Mouse (Mus musculus): Measurements from ENCODE around the gene Rapgefl1. TPM values are rescaled to one million over a fixed set of nuclear protein-coding genes. Genes with fewer than 3 reads are reported as not detected.

The Rapgefl1 gene
- polyA plus RNA-seq, 1 experiment from 2014 or later = 2.5 TPM

DNA sequence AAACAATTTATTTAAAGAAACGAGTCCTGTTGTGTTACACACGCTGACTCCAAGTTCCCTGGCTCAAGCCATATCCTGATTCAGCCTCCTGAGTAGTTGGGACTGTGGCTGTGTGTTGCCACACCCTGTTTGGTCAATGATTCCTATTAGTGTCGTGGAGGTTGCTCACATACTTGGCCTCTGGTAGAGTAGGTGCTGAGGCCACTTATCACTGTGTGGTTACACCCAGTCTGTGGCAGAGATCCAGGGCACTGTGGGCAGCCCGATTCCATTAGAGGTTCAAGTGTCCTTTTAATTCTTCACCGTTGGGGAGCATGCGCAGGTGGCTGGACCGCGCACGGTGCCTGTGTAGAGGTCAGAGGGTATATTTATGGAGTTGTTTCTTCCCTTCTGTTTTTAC, 37.3 kb downstream of the Rapgefl1 start:
- no peaks in the 10 kb centered on the region for H3K9me3 ChIP-seq (ENCODE audit: control insufficient read depth, low read length)
- H3K4me3 ChIP-seq (ENCODE audit: low read depth, low read length) = no peak overlapping the region
- no peaks in the 10 kb centered on the region for H3K36me3 ChIP-seq (ENCODE audit: control insufficient read depth, insufficient read depth, low read length)
- no peak for DNase-seq (ENCODE audit: low spot score)
- H3K27ac ChIP-seq (ENCODE audit: low read depth, low read length) = no peak overlapping the region
- no peaks in the 10 kb centered on the region for H3K4me1 ChIP-seq (replicated peaks; ENCODE audit: control insufficient read depth, insufficient read depth, low read length)
- H3K4me2 ChIP-seq (ENCODE audit: low read depth, low read length, severe bottlenecking) = no peak overlapping the region
- no peaks in the 10 kb centered on the region for H3K27me3 ChIP-seq (ENCODE audit: control insufficient read depth, insufficient read depth, low read length)
- WGBS = 95% methylated on average over 9 of the region's 9 CpGs
- no peak for ATAC-seq (replicated peaks; ENCODE audit: low FRiP score)
- no peak overlapping the region for H3K9ac ChIP-seq (ENCODE audit: low read length)

GRCm38 (mm10) chr11:98877001-98877400, 40.4 kb downstream of the Rapgefl1 start:
- Histone ChIP-seq H3K27ac (ENCODE audit: low read depth, low read length) (no peak overlapping the region), H3K9ac (ENCODE audit: low read length) (no peak overlapping the region), H3K4me1 (replicated peaks; ENCODE audit: control insufficient read depth, insufficient read depth, low read length) (no peaks in the 10 kb centered on the region), H3K4me2 (ENCODE audit: low read depth, low read length, severe bottlenecking) (no peak overlapping the region), H3K36me3 (ENCODE audit: control insufficient read depth, insufficient read depth, low read length) (no peaks in the 10 kb centered on the region), H3K27me3 (ENCODE audit: control insufficient read depth, insufficient read depth, low read length) (no peaks in the 10 kb centered on the region), H3K4me3 (ENCODE audit: low read depth, low read length) (no peak overlapping the region), H3K9me3 (ENCODE audit: control insufficient read depth, low read length) (no peaks in the 10 kb centered on the region)
- ATAC-seq (replicated peaks; ENCODE audit: low FRiP score) (no peak), DNase-seq (ENCODE audit: low spot score) (no peak)
- 80% methylated on average over 9 of the region's 9 CpGs for WGBS

GRCm38 (mm10) chr11:98887703-98888102, 51.1 kb downstream of the Rapgefl1 start:
- DNase-seq (ENCODE audit: low spot score) (no peak), ATAC-seq (replicated peaks; ENCODE audit: low FRiP score) (no peak)
- no peaks in the 10 kb centered on the region for H3K27me3 ChIP-seq (ENCODE audit: control insufficient read depth, insufficient read depth, low read length)
- H3K36me3 ChIP-seq (ENCODE audit: control insufficient read depth, insufficient read depth, low read length) = peaks cover 9% of the 10 kb centered on the region; the same call in 1 of the 2 replicates
- H3K4me2 ChIP-seq (ENCODE audit: low read depth, low read length, severe bottlenecking) = no peak overlapping the region
- H3K4me3 ChIP-seq (ENCODE audit: low read depth, low read length) = no peak overlapping the region
- 94% methylated on average over 3 of the region's 3 CpGs for WGBS
- H3K9ac ChIP-seq (ENCODE audit: low read length) = no peak overlapping the region
- H3K4me1 ChIP-seq (replicated peaks; ENCODE audit: control insufficient read depth, insufficient read depth, low read length) = 0 out of 2 replicates have a peak, but pooled peaks cover 3% of the 10 kb centered on the region
- H3K27ac ChIP-seq (ENCODE audit: low read depth, low read length) = no peak overlapping the region
- no peaks in the 10 kb centered on the region for H3K9me3 ChIP-seq (ENCODE audit: control insufficient read depth, low read length)

DNA sequence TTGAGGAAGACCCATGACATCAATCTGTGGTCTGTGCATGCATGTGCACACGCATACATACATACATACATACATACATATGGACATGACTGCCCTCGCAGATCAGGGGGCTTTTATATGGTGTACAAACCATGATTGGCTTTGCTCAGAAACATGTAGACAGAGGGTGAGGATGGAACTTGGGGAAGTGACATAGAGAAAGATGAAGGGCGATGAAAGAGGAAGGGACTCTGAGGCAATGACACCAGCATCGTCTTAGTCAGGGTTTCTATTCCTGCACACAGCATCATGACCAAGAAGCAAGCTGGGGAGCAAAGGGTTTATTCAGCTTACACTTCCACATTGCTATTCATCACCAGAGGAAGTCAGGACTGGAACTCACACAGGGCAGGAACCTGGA, 52.5 kb downstream of the Rapgefl1 start:
- 96% methylated on average over 4 of the region's 4 CpGs for WGBS

DNA sequence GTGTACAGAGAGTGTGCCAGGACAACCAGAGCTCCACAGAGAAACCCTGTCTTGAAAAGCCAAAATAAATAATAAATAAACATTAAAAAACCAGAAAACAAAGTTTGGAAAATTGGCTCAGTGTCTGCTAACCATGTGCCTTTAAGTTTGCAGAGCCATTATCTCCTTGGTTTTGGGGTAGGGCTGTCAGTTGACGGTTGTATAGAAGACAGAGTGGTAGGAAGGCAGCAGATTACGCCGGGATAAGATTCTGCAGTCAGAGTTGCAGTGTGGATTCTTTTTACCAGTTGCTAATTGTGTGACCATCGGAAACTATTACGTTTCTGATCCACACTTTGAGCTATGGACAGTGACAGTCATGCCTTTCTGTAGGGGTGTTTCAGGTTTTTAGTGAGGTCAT, 53.4 kb downstream of the Rapgefl1 start:
- Histone ChIP-seq H3K4me1 (replicated peaks; ENCODE audit: control insufficient read depth, insufficient read depth, low read length) (0 out of 2 replicates have a peak, but pooled peaks cover 3% of the 10 kb centered on the region), H3K27me3 (ENCODE audit: control insufficient read depth, insufficient read depth, low read length) (no peaks in the 10 kb centered on the region), H3K36me3 (ENCODE audit: control insufficient read depth, insufficient read depth, low read length) (peaks cover 19% of the 10 kb centered on the region), H3K27ac (ENCODE audit: low read depth, low read length) (no peak overlapping the region), H3K9ac (ENCODE audit: low read length) (no peak overlapping the region), H3K9me3 (ENCODE audit: control insufficient read depth, low read length) (no peaks in the 10 kb centered on the region), H3K4me3 (ENCODE audit: low read depth, low read length) (no peak overlapping the region), H3K4me2 (ENCODE audit: low read depth, low read length, severe bottlenecking) (no peak overlapping the region)
- ATAC-seq (replicated peaks; ENCODE audit: low FRiP score) (no peak), DNase-seq (ENCODE audit: low spot score) (no peak)
- 93% methylated on average over 5 of the region's 5 CpGs for WGBS

More for the DNA sequence above, 52.5 kb downstream of the Rapgefl1 start:
- Histone ChIP-seq H3K36me3 (ENCODE audit: control insufficient read depth, insufficient read depth, low read length) (peaks cover 19% of the 10 kb centered on the region), H3K4me3 (ENCODE audit: low read depth, low read length) (no peak overlapping the region), H3K4me2 (ENCODE audit: low read depth, low read length, severe bottlenecking) (no peak overlapping the region), H3K27me3 (ENCODE audit: control insufficient read depth, insufficient read depth, low read length) (no peaks in the 10 kb centered on the region), H3K27ac (ENCODE audit: low read depth, low read length) (no peak overlapping the region), H3K4me1 (replicated peaks; ENCODE audit: control insufficient read depth, insufficient read depth, low read length) (0 out of 2 replicates have a peak, but pooled peaks cover 3% of the 10 kb centered on the region), H3K9ac (ENCODE audit: low read length) (no peak overlapping the region), H3K9me3 (ENCODE audit: control insufficient read depth, low read length) (no peaks in the 10 kb centered on the region)
- ATAC-seq (replicated peaks; ENCODE audit: low FRiP score) (no peak), DNase-seq (ENCODE audit: low spot score) (no peak)

DNA sequence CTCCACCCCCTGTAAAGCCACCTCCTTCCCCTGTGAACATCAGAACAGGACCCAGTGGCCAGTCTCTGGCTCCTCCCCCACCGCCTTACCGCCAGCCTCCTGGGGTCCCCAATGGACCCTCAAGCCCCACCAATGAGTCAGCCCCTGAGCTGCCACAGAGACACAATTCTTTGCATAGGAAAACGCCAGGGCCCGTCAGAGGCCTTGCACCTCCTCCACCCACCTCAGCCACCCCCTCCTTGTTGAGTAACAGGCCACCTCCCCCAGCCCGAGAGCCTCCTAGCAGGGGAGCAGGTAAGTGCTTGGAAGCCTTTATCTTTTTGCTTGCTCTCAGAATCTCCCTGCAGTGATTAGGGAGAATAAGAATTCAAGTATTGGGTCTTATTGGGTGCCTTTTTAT, 55.8 kb downstream of the Rapgefl1 start:
- 0 out of 2 replicates have a peak, but pooled peaks cover 3% of the 10 kb centered on the region for H3K4me1 ChIP-seq (replicated peaks; ENCODE audit: control insufficient read depth, insufficient read depth, low read length)
- no peaks in the 10 kb centered on the region for H3K27me3 ChIP-seq (ENCODE audit: control insufficient read depth, insufficient read depth, low read length)
- 39% methylated on average over 5 of the region's 5 CpGs for WGBS
- no peak overlapping the region for H3K9ac ChIP-seq (ENCODE audit: low read length)
- H3K27ac ChIP-seq (ENCODE audit: low read depth, low read length) = no peak overlapping the region
- H3K4me2 ChIP-seq (ENCODE audit: low read depth, low read length, severe bottlenecking) = no peak overlapping the region
- no peak for DNase-seq (ENCODE audit: low spot score)
- no peaks in the 10 kb centered on the region for H3K9me3 ChIP-seq (ENCODE audit: control insufficient read depth, low read length)
- H3K4me3 ChIP-seq (ENCODE audit: low read depth, low read length) = no peak overlapping the region
- peaks cover 19% of the 10 kb centered on the region for H3K36me3 ChIP-seq (ENCODE audit: control insufficient read depth, insufficient read depth, low read length)
- no peak for ATAC-seq (replicated peaks; ENCODE audit: low FRiP score)

DNA sequence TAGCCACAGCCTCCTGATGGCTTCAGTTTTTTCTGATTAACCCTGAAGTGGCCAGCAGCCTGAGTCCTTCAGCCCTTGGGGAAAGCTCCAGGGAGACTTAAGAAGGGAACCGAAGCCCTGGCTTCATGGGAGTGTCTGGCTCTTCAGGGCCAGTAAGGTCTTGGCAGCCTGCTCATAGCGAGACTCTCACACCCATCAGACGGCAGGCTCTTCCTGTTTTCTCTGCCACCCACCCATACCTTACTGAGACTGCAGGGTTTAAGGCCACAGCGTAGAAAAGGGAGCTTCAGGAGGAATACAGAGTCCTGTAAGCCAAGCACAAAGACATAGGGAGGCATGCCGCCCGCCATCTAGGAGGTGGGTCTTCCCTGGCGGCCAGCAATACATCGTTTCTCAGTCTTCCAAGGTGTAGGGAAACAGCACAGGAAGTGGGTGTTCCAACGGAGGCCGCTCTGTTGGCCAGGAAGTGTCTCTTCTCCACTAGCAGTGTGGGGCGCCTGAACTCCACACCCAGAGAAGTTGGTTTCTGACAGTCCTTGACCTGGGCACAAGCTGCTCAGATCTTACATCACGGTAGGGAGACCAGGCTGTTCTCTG, 64.0 kb downstream of the Rapgefl1 start:
- 89% methylated on average over 12 of the region's 12 CpGs for whole genome bisulfite sequencing
- Histone ChIP-seq H3K9me3 (ENCODE audit: control insufficient read depth, low read length) (no peaks in the 10 kb centered on the region), H3K4me1 (replicated peaks; ENCODE audit: control insufficient read depth, insufficient read depth, low read length) (peaks cover 16% of the 10 kb centered on the region), H3K36me3 (ENCODE audit: control insufficient read depth, insufficient read depth, low read length) (peaks cover 10% of the 10 kb centered on the region), H3K4me3 (ENCODE audit: low read depth, low read length) (no peak overlapping the region), H3K27me3 (ENCODE audit: control insufficient read depth, insufficient read depth, low read length) (no peaks in the 10 kb centered on the region), H3K27ac (ENCODE audit: low read depth, low read length) (no peak overlapping the region), H3K4me2 (ENCODE audit: low read depth, low read length, severe bottlenecking) (no peak overlapping the region), H3K9ac (ENCODE audit: low read length) (no peak overlapping the region)
- ATAC-seq (replicated peaks; ENCODE audit: low FRiP score) (no peak), DNase-seq (ENCODE audit: low spot score) (no peak)

DNA sequence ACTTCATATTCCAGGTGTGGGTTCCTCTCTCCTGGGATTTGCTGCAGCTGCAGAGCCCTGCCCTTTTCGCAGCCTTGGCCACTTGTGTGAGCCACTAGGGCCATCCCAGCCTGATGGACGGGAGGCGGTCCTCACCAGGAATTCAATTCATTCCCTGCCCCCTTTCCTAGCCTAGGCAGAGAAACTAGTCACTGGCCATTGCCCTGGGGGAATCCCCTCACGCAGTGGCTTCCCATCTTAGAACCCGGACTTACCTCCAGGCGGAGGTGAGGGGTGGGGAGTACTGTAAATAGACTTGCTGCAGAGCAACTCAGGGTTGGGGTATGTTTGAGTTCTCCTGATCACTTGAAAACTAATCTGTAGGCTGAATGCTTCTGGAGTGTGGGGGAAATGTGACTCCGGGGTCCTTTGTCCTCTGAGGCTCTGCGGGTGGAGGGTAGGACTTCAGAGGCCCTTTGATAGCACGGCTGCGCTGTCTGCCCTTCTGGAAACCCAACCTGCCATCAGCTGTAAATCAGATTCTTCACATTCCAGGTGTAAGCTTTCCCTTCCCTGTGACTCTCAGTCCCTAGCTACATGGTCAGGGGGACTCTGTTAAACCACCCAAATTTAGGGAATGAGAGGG, 66.1 kb downstream of the Rapgefl1 start:
- Histone ChIP-seq H3K27ac (ENCODE audit: low read depth, low read length) (peak overlapping the region; percentile 1), H3K27me3 (ENCODE audit: control insufficient read depth, insufficient read depth, low read length) (no peaks in the 10 kb centered on the region), H3K9ac (ENCODE audit: low read length) (peak overlapping the region; percentile 12), H3K4me3 (ENCODE audit: low read depth, low read length) (no peak overlapping the region), H3K36me3 (ENCODE audit: control insufficient read depth, insufficient read depth, low read length) (peaks cover 8% of the 10 kb centered on the region), H3K4me2 (ENCODE audit: low read depth, low read length, severe bottlenecking) (no peak overlapping the region), H3K9me3 (ENCODE audit: control insufficient read depth, low read length) (no peaks in the 10 kb centered on the region), H3K4me1 (replicated peaks; ENCODE audit: control insufficient read depth, insufficient read depth, low read length) (peaks cover 16% of the 10 kb centered on the region)
- no peak for ATAC-seq (replicated peaks; ENCODE audit: low FRiP score)
- peak; percentile 71 for DNase-seq (ENCODE audit: low spot score)
- WGBS = 3% methylated on average over 10 of the region's 10 CpGs

All from forebrain, embryonic 11.5 days (tissue).